Mouse (Mus musculus): ENCODE measurements around the gene Aloxe3. TPM values are rescaled to one million over a fixed set of nuclear protein-coding genes. Genes with fewer than 3 reads are reported as not detected.

Aloxe3 gene
- polyA plus RNA-seq, 1 experiment from 2014 or later = 1.2 TPM

- WGBS = 54% methylated on average over 4 of the region's 4 CpGs
Measured at GRCm38 (mm10) chr11:69111865-69112264, 13.8 kb upstream of the Aloxe3 start.

GRCm38 (mm10) chr11:69114018-69114417 is 11.7 kb upstream of the Aloxe3 start:
- 80% methylated on average over 3 of the region's 3 CpGs for WGBS
- H3K4me2 ChIP-seq = no peak overlapping the region
- no peak overlapping the region for H3K4me3 ChIP-seq

More at GRCm38 (mm10) chr11:69111865-69112264, 13.8 kb upstream of the Aloxe3 start:
- no peak for ATAC-seq (ENCODE audit: low read depth)
- Histone ChIP-seq H3K9me3 (no peaks in the 10 kb centered on the region), H3K4me2 (peak overlapping the region; percentile 60), H3K9ac (peak overlapping the region; percentile 58; the same call in 1 of the 2 replicates), H3K27me3 (peaks cover 36% of the 10 kb centered on the region), H3K27ac (replicated peaks) (no peak overlapping the region), H3K36me3 (peaks cover 28% of the 10 kb centered on the region), H3K4me1 (replicated peaks) (peaks cover 24% of the 10 kb centered on the region), H3K4me3 (no peak overlapping the region)

GRCm38 (mm10) chr11:69114621-69115020 is 11.1 kb upstream of the Aloxe3 start:
- H3K27me3 ChIP-seq = peaks cover 42% of the 10 kb centered on the region
- H3K9me3 ChIP-seq = no peaks in the 10 kb centered on the region
- H3K36me3 ChIP-seq = 0 out of 2 replicates have a peak, but pooled peaks cover under 1% of the 10 kb centered on the region
- no peak overlapping the region for H3K9ac ChIP-seq
- H3K4me3 ChIP-seq = no peak overlapping the region
- H3K4me2 ChIP-seq = no peak overlapping the region
- 87% methylated on average over 3 of the region's 3 CpGs for WGBS
- H3K27ac ChIP-seq (replicated peaks) = no peak overlapping the region
- H3K4me1 ChIP-seq (replicated peaks) = peaks cover 43% of the 10 kb centered on the region
- ATAC-seq (ENCODE audit: low read depth) = no peak

More at GRCm38 (mm10) chr11:69114018-69114417, 11.7 kb upstream of the Aloxe3 start:
- H3K9ac ChIP-seq = no peak overlapping the region
- H3K27me3 ChIP-seq = peaks cover 36% of the 10 kb centered on the region
- H3K36me3 ChIP-seq = peaks cover 6% of the 10 kb centered on the region
- H3K4me1 ChIP-seq (replicated peaks) = peaks cover 37% of the 10 kb centered on the region
- no peak overlapping the region for H3K27ac ChIP-seq (replicated peaks)
- no peak for ATAC-seq (ENCODE audit: low read depth)
- H3K9me3 ChIP-seq = no peaks in the 10 kb centered on the region

GRCm38 (mm10) chr11:69116843-69117242 is 8.9 kb upstream of the Aloxe3 start:
- WGBS = 49% methylated on average over 5 of the region's 5 CpGs
- Histone ChIP-seq H3K9ac (0 out of 2 replicates have a peak overlapping the region, but pooled peaks have one; percentile 82), H3K4me2 (peak overlapping the region; percentile 98), H3K4me1 (replicated peaks) (peaks cover 48% of the 10 kb centered on the region), H3K27ac (replicated peaks) (no peak overlapping the region), H3K27me3 (peaks cover 60% of the 10 kb centered on the region), H3K9me3 (no peaks in the 10 kb centered on the region), H3K36me3 (no peaks in the 10 kb centered on the region), H3K4me3 (peak overlapping the region; percentile 84)
- no peak for ATAC-seq (ENCODE audit: low read depth)

- peaks cover 44% of the 10 kb centered on the region for H3K4me1 ChIP-seq (replicated peaks)
- H3K27me3 ChIP-seq = peaks cover 57% of the 10 kb centered on the region
- peak overlapping the region; percentile 82 for H3K9ac ChIP-seq
- no peaks in the 10 kb centered on the region for H3K9me3 ChIP-seq
- peak overlapping the region; percentile 84 for H3K4me3 ChIP-seq
- H3K27ac ChIP-seq (replicated peaks) = peak overlapping the region; percentile 72
- H3K4me2 ChIP-seq = peak overlapping the region; percentile 98
- H3K36me3 ChIP-seq = no peaks in the 10 kb centered on the region
- under 1% methylated on average over 45 of the region's 45 CpGs for WGBS
- 0 out of 2 replicates have a peak, but pooled peaks have one; percentile 11 for ATAC-seq (ENCODE audit: low read depth)
Measured at GRCm38 (mm10) chr11:69117737-69118695, 7.7 kb upstream of the Aloxe3 start.

GRCm38 (mm10) chr11:69118765-69119164 is 6.9 kb upstream of the Aloxe3 start:
- 0% methylated on average over 15 of the region's 15 CpGs for WGBS
- no peak for ATAC-seq (ENCODE audit: low read depth)

GRCm38 (mm10) chr11:69119446-69120155 is 6.1 kb upstream of the Aloxe3 start:
- no peaks in the 10 kb centered on the region for H3K36me3 ChIP-seq
- H3K9ac ChIP-seq = 0 out of 2 replicates have a peak overlapping the region, but pooled peaks have one; percentile 22
- no peaks in the 10 kb centered on the region for H3K9me3 ChIP-seq
- H3K4me3 ChIP-seq = peak overlapping the region; percentile 84
- peaks cover 44% of the 10 kb centered on the region for H3K4me1 ChIP-seq (replicated peaks)
- peaks cover 44% of the 10 kb centered on the region for H3K27me3 ChIP-seq
- no peak for ATAC-seq (ENCODE audit: low read depth)
- H3K27ac ChIP-seq (replicated peaks) = no peak overlapping the region
- peak overlapping the region; percentile 98 for H3K4me2 ChIP-seq
- 20% methylated on average over 14 of the region's 14 CpGs for WGBS

More at GRCm38 (mm10) chr11:69118765-69119164, 6.9 kb upstream of the Aloxe3 start:
- Histone ChIP-seq H3K4me3 (peak overlapping the region; percentile 84), H3K4me1 (replicated peaks) (peaks cover 44% of the 10 kb centered on the region), H3K27ac (replicated peaks) (no peak overlapping the region), H3K9me3 (no peaks in the 10 kb centered on the region), H3K36me3 (no peaks in the 10 kb centered on the region), H3K9ac (peak overlapping the region; percentile 22; the same call in 1 of the 2 replicates), H3K4me2 (peak overlapping the region; percentile 98), H3K27me3 (peaks cover 50% of the 10 kb centered on the region)

- Histone ChIP-seq H3K27me3 (peaks cover 36% of the 10 kb centered on the region), H3K9ac (peak within 1 kb of the TSS; percentile 80), H3K27ac (replicated peaks) (no peak within 1 kb of the TSS), H3K4me3 (peak within 1 kb of the TSS; percentile 84), H3K9me3 (no peaks in the 10 kb centered on the region), H3K4me1 (replicated peaks) (peaks cover 46% of the 10 kb centered on the region), H3K36me3 (no peaks in the 10 kb centered on the region), H3K4me2 (peak within 1 kb of the TSS; percentile 98)
- ATAC-seq (ENCODE audit: low read depth) = no peak
- 1% methylated on average over 27 of the region's 27 CpGs for WGBS
Measured at GRCm38 (mm10) chr11:69120221-69121000, 5.3 kb upstream of the Aloxe3 start, which contains the start of gene Hes7. Gene Hes7, plus strand, starts transcription at chr11:69120404.

GRCm38 (mm10) chr11:69121001-69121740 is 4.5 kb upstream of the Aloxe3 start:
- ATAC-seq (ENCODE audit: low read depth) = no peak
- WGBS = under 1% methylated on average over 33 of the region's 33 CpGs
- peak overlapping the region; percentile 80 for H3K9ac ChIP-seq
- no peaks in the 10 kb centered on the region for H3K36me3 ChIP-seq
- H3K4me1 ChIP-seq (replicated peaks) = peaks cover 53% of the 10 kb centered on the region
- H3K27ac ChIP-seq (replicated peaks) = no peak overlapping the region
- H3K4me3 ChIP-seq = peak overlapping the region; percentile 84
- H3K27me3 ChIP-seq = peaks cover 29% of the 10 kb centered on the region
- peak overlapping the region; percentile 98 for H3K4me2 ChIP-seq
- H3K9me3 ChIP-seq = no peaks in the 10 kb centered on the region

- whole genome bisulfite sequencing = 1% methylated on average over 31 of the region's 32 CpGs
- ATAC-seq (ENCODE audit: low read depth) = no peak
Measured at GRCm38 (mm10) chr11:69121741-69122335, 3.9 kb upstream of the Aloxe3 start.

More at GRCm38 (mm10) chr11:69121741-69122335, 3.9 kb upstream of the Aloxe3 start:
- Histone ChIP-seq H3K4me3 (peak overlapping the region; percentile 84), H3K27ac (replicated peaks) (peak overlapping the region; percentile 72), H3K9ac (peak overlapping the region; percentile 80), H3K4me2 (peak overlapping the region; percentile 98), H3K27me3 (peaks cover 25% of the 10 kb centered on the region), H3K9me3 (no peaks in the 10 kb centered on the region), H3K4me1 (replicated peaks) (peaks cover 57% of the 10 kb centered on the region), H3K36me3 (no peaks in the 10 kb centered on the region)

All from neural tube, embryonic 13.5 days (tissue).